Mouse (Mus musculus) spleen, adult 18-20 months (tissue): ENCODE results near the gene Gm28042.

Experiments used
- DNase-seq, 2 experiments: peaks; one replicate each; pipeline ENCODE4 v3.0.0; 2022; ENCODE audit warnings: mixed read lengths in 2 of 2

Gm28042 gene

DNA sequence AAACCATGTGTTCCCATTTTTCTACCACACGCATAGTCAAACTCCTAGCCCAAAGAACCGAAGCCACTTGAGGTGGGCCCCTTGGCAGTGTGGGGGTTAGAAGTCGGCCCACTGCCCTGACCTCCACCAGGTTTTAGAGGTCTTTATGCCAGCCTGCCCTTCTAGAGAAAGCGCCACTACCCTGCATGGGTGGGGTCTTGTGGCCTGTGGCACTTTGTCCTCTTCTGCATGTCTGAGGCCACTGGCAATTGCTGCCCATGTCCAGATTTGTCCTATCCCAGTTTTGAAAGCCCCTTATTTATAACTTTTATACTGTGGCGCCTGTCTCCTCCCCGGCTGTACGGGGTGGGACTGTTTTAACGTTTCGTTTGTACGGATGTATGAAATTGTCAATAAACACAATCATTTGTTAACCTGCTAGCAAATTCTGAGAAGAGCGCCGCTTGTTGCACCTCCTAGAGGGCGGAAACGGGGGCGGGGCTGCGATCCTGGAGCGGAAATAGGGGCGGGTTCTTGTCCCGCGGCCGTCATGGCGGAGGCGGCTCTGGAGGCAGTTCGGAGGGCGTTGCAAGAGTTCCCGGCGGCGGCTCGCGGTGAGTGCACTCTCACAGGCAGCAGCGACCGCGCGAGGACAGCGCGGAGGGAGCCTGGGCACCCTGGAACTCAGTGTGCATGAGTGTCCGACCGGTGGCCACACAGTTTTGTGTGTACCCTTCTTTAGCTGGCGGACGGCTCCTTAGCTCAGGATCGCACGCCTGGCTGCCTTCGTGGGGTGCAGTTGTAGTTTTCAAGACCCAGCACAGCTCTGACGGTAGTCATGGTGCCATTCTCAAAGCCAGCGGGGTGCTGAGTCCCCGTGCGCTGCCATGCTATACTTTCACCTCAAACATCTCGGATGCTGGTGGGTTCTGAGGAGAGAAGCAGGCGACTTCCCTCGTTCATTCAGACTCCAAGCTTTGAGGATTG lies at the start of gene Gm28042, which contains the start of gene Jmjd7:
TSS of gene Gm28042 (plus strand) at position 510 of the 966 bp plus-strand sequence.
TSS of gene Jmjd7 (plus strand) at position 500 of the 966 bp plus-strand sequence.
- DNase-seq: peak; percentile 86 to 95

DNA sequence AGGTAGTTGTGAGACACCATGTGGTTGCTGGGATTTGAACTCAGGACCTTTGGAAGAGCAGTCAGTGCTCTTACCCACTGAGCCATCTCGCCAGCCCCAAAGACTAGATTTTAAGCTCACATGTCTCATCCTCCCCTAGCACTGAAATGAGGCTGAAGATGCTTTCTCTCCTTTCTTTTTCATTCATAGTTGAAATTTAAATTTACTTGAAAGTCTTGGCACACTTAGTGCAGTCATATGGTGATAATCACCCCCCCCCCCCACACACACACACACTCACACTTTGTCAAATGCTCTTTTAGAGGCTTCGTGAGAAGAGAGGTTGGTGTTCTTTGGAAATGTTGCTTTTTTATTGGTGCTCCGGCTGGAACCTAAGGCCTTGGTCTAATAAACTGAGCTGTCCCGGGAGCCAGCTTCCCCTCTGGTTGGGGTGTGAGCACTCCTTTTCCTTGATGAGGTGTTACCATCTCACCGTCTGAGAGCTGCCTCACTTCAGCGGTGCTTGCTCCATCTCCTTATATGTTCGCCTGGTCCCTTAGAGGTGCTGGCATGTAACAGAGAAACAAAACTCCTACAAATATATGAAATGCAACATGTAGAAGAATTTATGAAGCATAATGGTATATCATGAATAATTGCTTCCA lies 46.8 kb upstream of the Gm28042 start:
- DNase-seq: no peak

DNA sequence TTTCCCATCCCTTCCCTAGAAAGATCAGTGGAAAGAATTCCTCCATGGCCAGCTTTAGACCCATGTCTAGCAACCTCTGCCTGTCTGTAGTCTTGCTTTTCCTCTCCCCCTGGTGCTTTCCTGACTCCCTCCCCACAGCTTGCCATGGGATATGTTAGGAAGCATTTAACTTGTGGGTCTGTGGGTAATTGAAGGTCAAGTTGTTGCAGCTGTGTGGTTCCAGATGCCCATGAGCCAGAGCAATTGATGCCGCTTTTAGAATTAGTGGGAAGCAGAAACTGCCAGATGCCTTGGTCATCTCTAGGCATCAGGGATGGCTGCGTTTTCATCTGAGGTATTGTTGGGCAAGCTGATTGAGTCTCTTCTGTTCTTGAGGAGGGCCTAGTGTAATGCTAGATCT lies 45.7 kb upstream of the Gm28042 start:
- no peak for DNase-seq

DNA sequence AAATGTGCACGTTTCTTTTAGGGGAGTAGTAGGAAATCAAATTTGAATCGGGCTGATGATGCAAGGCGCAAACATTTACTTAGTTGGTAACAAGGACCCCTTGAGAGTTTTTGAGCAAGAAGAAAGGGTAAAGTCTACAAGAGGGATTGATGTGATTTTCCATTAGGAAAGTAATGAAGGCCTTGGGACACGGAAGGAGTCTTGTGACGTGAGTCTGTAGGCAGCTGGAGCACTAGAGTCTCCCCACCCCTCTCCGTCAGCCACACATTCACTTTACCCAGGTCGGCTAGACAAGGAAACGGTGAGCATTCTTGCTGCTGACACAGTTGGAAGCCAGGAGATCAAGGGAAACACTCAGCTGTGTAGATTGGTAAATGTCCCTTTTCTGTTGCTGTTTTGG lies 41.4 kb upstream of the Gm28042 start:
- no peak for DNase-seq

DNA sequence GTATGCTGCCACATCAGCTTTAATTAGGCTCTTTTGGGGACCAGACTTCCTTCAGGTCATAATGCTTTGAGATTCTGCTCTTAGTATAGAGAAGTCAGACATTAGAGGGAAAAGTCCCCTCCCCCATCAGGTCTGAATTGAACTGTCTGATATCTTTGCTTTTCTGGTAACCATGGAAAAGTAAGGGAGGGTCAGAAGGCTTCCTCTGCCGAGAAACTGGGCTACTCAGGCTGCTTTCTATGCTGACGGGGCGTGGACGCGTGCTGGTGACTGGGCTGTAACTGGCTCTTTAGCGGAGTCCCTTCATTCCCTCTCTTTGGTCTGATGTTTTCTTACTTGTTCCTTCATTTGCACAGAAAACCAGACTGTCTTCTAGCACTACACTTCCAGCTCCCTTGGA lies 40.9 kb upstream of the Gm28042 start:
- DNase-seq: no peak

DNA sequence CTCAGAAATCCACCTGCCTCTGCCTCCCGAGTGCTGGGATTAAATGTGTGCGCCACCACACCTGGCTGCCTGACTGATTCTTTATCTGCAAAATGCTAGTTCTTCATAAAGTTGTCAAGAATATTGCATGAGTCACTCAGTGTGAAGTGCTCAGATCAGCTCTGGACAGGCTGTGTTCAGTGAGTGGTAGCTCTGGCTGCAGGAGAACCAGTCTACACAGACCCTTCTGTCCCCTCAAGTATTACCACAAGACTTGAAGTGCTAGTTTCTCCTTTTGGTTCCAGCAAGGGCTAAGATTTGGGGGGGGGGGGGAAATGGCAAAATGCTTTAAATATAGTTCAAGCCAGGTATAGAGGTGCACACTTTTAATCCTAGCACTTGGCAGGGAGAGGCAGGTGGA lies 39.9 kb upstream of the Gm28042 start:
- no peak for DNase-seq

DNA sequence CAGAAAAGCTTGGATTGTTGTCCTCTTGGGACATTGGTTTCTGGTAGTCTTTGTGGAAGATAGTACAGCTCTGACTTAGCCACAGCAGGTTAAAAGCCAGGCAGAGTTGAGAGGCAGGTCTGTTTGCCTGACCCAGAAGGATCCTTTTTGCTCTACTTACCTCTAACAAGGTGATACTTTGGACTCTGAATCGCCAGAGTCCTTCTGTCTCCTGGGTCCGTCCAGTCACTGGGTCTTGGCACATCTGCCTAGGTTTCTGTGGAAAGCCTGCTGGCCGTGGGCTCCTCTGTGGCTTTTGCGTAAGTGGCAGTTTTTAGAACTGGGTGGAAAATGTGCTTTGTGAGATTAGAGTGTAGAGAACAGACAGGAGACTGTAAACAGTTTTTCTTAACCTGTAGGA lies 38.3 kb upstream of the Gm28042 start:
- no peak for DNase-seq

DNA sequence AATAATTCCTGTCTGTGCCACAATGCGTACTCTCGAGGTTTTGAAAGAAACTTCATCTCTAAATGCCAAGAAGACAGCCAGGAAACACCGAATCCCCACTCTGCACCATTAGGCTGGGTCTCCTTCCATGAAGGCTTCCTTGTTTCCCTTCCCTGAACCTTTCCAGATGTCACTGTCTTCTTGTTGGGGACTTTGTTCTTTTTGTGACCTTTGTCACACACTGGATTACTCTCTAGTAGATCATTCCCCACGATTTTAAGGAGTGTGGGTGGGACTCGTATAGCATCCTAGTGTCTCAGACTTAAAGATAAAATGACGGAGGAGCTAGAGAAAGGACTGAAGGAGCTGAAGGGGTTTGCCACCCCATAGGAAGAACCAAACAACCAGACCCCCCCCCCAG lies 36.4 kb upstream of the Gm28042 start:
- DNase-seq: no peak

DNA sequence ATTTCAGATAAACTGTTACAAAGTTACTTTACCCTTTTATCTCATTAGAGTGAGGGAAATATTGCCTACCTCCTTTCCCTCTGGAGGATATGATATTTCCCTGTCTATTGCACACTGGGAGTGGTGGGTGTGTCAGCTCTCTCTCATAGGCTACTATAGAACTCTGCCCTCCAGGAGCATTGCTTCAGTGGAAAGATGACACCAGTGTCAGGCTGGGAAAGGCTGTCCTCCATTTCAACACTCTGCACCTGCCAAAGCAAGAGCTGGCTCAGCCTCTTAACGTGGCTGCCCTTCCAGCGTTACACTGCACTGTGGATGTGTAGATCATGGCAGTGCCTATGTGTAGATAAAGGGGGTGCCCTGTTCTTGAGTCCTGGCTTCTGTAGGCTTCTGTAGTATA lies 34.9 kb upstream of the Gm28042 start:
- no peak for DNase-seq

DNA sequence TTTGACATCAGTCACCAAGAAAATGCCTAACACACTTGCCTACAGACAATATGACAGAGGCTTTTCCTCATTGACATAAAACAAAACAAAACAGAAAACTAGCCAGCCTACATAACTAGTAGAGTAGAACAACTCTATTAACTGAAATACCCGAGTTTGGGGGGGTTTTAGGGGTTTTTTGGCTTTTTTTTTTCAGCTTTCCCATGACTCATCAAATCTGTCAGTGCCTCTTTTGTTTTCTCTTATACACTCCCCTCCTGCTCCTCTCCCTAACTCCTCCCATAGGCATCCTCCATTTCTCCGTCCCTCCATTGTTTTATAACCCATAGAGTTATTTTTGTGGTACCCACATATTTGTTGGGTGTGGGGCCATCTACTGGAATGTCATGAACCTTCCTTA lies 33.8 kb upstream of the Gm28042 start:
- DNase-seq: no peak

DNA sequence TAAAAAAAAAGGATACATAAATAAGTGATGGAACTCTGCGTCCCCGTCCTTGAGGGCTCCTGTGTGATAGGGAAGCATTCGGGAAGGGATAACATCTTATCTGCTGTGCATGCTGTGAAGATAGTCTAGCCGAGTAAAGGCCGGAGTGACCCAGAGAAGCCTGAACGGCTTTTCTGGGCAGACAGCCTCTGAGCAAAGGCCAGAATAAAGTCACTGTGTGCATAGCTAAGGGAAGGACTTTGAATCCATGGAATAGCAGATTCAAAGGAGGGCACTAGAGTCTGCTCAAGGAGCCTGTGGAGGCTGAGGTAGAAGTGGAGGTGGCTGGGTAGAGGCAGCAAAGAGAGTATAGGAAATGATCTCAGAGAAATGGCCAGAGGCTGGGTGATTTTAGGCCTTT lies 32.5 kb upstream of the Gm28042 start:
- no peak for DNase-seq

DNA sequence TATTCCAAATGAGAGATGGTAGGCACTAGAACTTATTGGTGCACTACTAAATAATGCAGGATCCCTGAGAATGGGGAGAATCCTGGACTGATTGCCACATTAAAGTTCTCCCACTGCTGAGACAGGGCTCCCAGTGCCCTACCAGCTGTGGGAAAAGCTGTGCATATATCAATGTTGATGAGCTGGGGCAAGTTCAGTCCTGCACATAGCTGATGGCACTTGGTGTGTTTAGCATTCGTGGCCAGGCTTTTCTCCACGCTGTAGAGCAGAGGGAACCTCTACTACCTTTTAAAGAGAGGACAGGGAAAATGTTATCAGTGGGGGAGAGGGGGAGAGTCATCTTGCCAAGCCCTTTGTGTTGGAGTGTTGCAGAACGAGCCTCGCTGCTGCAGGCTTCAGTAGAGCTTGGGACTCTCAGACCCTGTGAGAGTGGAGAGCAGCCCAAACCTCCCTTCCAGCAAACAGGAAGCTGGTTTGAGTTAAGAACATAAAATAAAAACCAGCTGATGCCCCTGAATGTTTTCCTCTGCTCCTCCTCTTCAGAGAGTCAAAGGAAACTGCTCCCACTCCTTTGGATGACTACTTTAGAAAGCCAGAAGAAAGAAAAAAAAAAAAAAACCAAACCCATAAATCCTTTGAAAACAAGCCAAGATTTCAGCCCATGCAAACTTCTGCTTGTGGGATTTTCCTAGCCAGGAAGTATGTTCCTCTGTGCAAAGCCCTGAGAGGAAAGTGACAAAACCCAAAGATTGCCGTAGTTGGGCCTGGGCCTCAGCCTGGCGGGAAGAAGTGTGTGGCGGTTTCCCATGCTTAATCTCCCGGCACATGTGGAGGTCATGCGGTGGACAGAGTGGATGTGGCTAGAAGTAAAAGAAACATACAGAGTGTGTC lies 31.7 kb upstream of the Gm28042 start:
- DNase-seq: no peak

DNA sequence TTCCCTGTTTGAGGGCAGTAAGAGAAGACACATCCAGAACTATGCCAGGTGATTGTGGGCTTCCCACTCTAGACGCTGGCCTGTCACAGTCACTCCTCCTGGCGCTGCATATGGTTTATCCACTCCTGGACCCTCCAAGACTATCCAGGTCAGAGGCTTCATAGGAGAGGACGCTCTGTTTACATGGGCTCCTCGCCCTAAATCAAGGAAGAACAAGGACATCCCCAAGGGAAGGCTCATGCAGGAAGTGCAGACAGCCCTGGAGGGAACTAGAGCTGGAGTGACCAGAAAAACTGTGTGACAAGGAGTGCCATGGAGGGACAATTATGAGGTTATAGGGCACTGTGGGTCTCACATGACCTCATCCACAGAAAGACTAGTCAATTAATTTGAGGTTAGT lies 29.9 kb upstream of the Gm28042 start:
- no peak for DNase-seq

DNA sequence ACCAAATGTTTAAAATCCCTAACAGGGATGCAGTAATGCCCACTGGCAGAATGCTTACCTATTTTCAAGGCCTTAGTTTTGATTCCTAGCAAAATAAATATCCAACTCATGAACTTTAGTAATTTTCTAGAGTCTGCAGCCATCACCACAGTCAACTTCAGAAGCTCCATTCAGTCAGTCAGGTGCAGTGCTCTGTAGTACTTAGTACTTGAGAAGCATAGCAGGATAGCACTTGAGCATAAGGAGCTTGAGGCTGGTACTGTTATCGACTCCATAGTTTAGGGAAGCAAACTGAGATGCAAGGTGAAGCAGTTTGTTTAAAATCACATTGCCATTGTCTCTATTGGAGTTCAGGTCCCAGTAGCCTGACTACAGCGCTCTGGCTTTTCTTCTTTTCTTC lies 27.6 kb upstream of the Gm28042 start:
- no peak for DNase-seq

DNA sequence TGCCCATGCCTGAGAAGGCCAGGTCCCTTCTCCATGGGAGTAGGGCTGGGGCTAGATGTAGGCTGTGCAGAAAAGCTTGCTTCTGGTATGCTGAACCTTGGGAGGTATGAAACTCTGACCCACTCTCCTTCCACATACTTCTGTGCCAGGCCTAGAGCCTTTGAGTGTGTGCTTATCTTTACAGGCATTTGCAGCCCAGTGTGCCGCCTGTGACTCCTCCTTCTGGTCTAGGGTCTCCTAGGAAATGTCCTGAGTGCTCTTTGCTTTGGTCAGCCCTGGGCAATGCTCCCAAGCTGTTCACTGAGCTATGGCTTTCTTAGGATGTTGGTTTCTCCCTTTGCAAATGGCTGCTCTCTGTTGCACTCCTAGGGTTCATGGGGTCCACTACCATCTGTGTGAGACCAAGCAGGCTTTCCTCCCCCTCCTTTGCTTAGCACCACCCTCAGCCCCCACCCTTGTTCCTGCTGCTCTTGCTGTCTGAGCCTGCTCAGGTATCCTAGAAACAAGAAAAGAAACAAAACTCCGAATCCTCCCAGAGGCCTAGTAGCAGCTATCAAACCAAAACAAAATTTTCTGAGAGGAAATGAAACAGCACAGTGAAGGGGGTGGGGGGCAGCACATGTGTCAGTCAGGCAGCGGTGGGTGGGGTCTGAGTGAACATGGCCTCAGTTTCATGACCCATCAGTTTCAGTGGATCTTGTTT lies 26.3 kb upstream of the Gm28042 start:
- no peak for DNase-seq

DNA sequence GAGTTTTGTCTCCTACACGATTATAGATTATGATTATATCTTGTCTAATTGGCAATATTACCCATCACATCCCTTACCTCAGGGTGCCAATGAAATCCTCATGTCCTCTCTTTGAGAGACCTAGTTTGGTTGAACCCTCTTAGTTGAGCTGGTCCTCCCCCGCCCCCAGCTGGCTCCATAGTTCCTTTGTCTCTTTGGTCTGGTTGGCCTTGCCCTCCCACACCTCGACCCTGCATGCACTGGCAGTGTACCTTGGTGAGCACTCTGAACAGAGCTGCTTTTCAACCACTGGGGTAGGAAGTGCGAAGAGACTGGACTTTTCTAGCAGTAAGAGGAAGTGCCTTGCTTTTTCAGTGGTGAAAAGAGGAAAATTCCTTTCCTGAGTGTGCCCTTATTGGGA lies 25.3 kb upstream of the Gm28042 start:
- no peak for DNase-seq

DNA sequence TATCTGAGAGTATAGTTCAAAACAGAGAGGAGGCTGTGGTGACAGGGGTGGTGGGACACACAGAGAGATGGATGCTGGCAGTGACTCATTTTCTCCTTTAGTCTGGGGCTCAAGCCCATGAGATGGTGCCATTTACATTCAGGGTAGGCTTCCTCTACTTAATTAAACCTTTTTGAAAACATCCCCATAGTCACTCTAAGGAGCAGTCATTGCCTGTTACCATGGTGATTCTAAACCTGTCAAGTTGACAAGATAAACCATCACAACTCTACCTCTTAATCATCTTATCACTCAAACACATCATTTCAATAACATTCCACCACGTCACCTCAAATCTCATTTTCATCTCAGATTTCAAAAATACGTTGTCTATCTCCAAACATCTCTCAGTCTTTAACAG lies 23.3 kb upstream of the Gm28042 start:
- no peak for DNase-seq

DNA sequence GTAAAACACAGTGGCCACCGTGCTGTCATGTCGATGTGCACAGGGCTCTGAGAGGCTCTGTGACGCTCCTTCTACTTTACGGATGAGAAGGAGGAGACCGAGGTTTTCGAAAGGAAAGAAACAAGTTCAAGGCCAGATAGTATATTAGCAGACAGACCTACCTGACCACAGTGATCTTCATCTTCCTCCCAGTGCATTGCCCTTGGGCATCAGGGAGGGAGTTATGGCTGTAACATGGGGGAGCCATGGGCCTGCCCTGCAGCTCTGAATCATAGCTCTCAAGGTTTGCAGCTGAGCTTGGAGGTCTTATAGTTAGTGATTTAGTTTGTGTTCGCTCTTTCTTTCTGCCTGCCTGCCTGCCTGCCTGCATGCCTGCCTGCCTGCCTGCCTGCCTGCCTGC lies 20.6 kb upstream of the Gm28042 start:
- DNase-seq: no peak

DNA sequence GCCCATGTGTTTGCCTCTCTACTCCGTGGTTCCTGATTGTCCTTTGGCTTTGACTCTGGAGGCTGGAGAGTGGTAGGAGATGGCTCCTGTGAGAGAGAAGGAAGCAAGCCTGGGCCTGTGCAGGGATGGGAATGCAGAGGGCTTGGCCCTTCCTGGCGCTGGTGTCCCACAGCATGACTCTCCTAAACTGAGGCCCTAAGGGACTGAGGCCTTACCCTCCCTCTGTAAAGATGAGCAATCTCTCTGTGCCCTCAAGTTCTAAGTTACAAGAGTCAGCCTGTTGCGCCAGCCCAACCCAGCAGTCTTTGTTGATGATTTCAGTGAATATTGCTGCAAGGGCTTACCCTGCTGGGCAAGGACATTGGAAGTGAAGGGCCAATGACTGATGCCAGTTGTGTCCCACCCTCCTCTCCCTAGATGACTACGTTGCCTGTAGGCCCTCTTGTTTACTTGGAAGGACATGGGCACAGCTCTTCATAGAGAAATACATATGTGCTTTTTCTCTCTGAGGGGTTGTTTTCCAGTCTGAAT lies 19.5 kb upstream of the Gm28042 start:
- DNase-seq: no peak

DNA sequence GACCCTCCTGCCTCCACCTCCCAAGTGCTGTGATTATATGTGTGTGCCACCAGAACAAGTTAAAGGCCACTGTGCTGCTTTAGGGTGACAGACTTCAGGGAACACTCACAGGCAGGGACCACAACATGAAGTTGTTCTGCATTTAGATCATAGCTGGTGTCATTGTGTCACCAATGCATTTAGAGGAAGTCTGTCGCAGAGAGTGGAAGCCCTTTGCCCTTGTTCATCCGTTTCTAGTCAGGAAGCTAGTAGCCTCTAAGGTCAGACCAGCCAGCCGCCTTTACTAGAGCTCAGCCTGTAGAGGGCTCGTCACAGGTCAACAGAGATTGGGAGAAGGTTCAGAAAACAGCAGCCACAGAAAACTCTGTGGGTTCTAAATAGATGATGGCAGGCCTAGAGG lies 18.6 kb upstream of the Gm28042 start:
- no peak for DNase-seq

DNA sequence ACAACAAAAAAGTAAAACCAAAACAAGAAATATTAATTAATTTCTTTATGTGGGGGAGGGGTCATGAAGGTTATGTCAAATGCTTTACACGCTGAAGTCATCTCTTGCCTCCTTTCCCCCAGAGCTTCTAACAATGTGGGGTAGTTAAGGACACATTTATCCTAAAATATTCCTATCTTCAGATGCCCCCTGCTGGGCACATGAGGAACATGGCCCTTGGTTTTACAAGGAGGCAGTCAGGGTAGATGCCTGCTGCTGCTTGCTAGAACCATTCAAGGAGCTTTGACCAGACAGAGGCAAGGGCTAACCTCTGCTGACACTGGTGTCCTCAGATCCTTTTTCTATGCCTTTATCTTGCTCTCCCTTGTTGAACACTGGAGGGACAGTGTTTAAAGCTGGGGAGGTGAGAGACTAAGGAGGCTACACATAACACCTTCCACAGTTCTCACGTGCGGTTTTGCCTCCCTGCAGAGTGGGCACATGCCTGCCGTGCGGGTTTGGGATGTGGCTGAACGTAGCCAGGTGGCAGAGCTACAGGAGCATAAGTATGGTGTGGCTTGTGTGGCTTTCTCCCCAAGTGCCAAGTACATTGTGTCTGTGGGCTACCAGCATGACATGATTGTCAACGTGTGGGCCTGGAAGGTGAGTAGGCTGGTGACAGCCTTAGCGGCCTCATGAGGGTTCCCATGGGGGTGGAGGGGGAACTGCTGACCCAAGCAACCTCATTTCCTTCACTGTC lies 15.7 kb upstream of the Gm28042 start:
- peak in 1 of 2 experiments; percentile 42 for DNase-seq

DNA sequence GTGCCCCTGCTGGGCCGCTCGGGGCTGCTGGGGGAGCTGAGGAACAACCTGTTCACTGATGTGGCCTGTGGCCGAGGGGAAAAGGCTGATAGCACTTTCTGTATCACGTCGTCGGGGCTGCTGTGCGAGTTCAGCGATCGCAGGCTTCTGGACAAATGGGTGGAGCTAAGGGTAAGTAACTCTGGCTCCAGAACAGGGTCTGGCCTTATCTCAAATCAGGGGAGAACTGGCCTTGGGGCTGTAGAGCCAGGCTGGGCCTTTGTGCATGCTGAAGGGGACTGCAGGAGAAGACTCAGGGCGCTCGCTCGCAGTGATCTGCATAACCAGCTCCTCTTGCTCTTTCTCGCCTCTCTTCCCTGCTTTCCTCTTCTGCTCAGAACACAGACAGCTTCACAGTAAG lies 14.4 kb upstream of the Gm28042 start:
- DNase-seq: no peak
